Mouse (Mus musculus) ES-Bruce4 (cell line): ENCODE measurements around the gene Flt3l. TPM values are rescaled to one million over a fixed set of nuclear protein-coding genes. Genes with fewer than 3 reads are reported as not detected.
"Not testable (repeated sequence)": the region's sequence is repeated elsewhere in the genome, so short reads cannot be mapped to it uniquely, and the experiment has no call there.

Experiments
- H3K27ac ChIP-seq: 2 replicates; pipeline ENCODE4 v1.5.1; 2012; ENCODE audit warnings: low read length, inconsistent platforms; ENCODE audit not compliant: insufficient read depth
- H3K27me3 ChIP-seq: 2 replicates; pipeline ENCODE4 v1.6.1; 2012; ENCODE audit warnings: mild to moderate bottlenecking, low read length, inconsistent platforms; ENCODE audit not compliant: control insufficient read depth, poor library complexity, insufficient read depth, severe bottlenecking
- H3K36me3 ChIP-seq: 2 replicates; pipeline ENCODE4 v1.6.1; 2012; ENCODE audit warnings: inconsistent platforms, mild to moderate bottlenecking, low read length, moderate library complexity; ENCODE audit not compliant: control insufficient read depth, poor library complexity, insufficient read depth, severe bottlenecking
- H3K4me1 ChIP-seq: one replicate; pipeline ENCODE4 v1.8.1; 2011; ENCODE audit warnings: low read length; ENCODE audit not compliant: control insufficient read depth, insufficient read depth
- H3K4me3 ChIP-seq: 2 replicates; pipeline ENCODE4 v1.5.1; 2011; ENCODE audit warnings: low read depth, mild to moderate bottlenecking, low read length
- H3K9ac ChIP-seq: 2 replicates; pipeline ENCODE4 v1.6.1; 2012; ENCODE audit warnings: low read depth, mild to moderate bottlenecking, inconsistent platforms; ENCODE audit not compliant: poor library complexity, severe bottlenecking
- H3K9me3 ChIP-seq: replicated peaks from 2 replicates; pipeline ENCODE4 v1.6.1; 2012; ENCODE audit warnings: mild to moderate bottlenecking, low read length, inconsistent platforms; ENCODE audit not compliant: control insufficient read depth, poor library complexity, insufficient read depth, severe bottlenecking
- CTCF ChIP-seq: IDR thresholded peaks from one replicate; pipeline ENCODE4 v1.8.1; 2011; ENCODE audit warnings: low read depth, low read length
- EP300 ChIP-seq: IDR thresholded peaks from 2 replicates; pipeline ENCODE4 v1.6.1; 2011; ENCODE audit warnings: low read depth, low read length; ENCODE audit not compliant: insufficient read depth
- POLR2A ChIP-seq: IDR thresholded peaks from one replicate; pipeline ENCODE4 v1.8.1; 2011; ENCODE audit warnings: low read length; ENCODE audit not compliant: insufficient read depth
- polyA plus RNA-seq: library from polyadenylated mRNA; stranded (reverse); fragments of >200 nt; gene quantifications from 2 replicates; pipeline ENCODE4 v1.2.4, GENCODE M21; 2011; ENCODE audit warnings: low read depth; ENCODE audit not compliant: missing spikeins, insufficient read depth, insufficient read length

Gene Flt3l
- polyA plus RNA-seq, 1 experiment, result 3.0 TPM

- Histone ChIP-seq H3K27me3 (no peaks in the 10 kb centered on the region), H3K4me1 (no peaks in the 10 kb centered on the region), H3K36me3 (no peaks in the 10 kb centered on the region), H3K27ac (no peak overlapping the region), H3K9me3 (no peaks in the 10 kb centered on the region), H3K9ac (no peak overlapping the region), H3K4me3 (no peak overlapping the region)
- no peak for TF ChIP-seq CTCF
- TF ChIP-seq POLR2A, result no peak
- no peak for TF ChIP-seq EP300
Observed at GRCm38 (mm10) chr7:45156206-45156605, 20.0 kb upstream of the Flt3l start.

GRCm38 (mm10) chr7:45155590-45155989 is 19.4 kb upstream of the Flt3l start:
- Histone ChIP-seq H3K4me1 (peaks cover 4% of the 10 kb centered on the region), H3K4me3 (peak overlapping the region; percentile 7; the same call in 1 of the 2 replicates), H3K9me3 (no peaks in the 10 kb centered on the region), H3K27me3 (no peaks in the 10 kb centered on the region), H3K27ac (peak overlapping the region; percentile 11; the same call in 1 of the 2 replicates), H3K36me3 (no peaks in the 10 kb centered on the region), H3K9ac (no peak overlapping the region)
- TF ChIP-seq EP300 (no peak), CTCF (no peak), POLR2A (no peak)

- H3K4me1 ChIP-seq, result peaks cover 5% of the 10 kb centered on the region
- no peak overlapping the region; the same call in 1 of the 2 replicates for H3K9ac ChIP-seq
- no peak for TF ChIP-seq POLR2A
- TF ChIP-seq EP300, result no peak
- TF ChIP-seq CTCF, result peak; percentile 80
- peak overlapping the region; percentile 56 for H3K4me3 ChIP-seq
- no peaks in the 10 kb centered on the region for H3K9me3 ChIP-seq
- peak overlapping the region; percentile 11; the same call in 1 of the 2 replicates for H3K27ac ChIP-seq
- no peaks in the 10 kb centered on the region for H3K27me3 ChIP-seq
- no peaks in the 10 kb centered on the region for H3K36me3 ChIP-seq
Observed at GRCm38 (mm10) chr7:45154993-45155514, 18.8 kb upstream of the Flt3l start.

- H3K36me3 ChIP-seq, result no peaks in the 10 kb centered on the region
- TF ChIP-seq EP300 (peak; percentile 63; the same call in 1 of the 2 replicates), POLR2A (peak; percentile 72), CTCF (no peak)
Observed at GRCm38 (mm10) chr7:45154096-45154992, 18.1 kb upstream of the Flt3l start, which contains the start of the genes Pih1d1 and Aldh16a1. Gene Pih1d1, plus strand, starts transcription at chr7:45154303. Gene Aldh16a1, minus strand, starts transcription at chr7:45154584.

GRCm38 (mm10) chr7:45153586-45153985 is 17.4 kb upstream of the Flt3l start:
- H3K36me3 ChIP-seq, result no peaks in the 10 kb centered on the region
- peak overlapping the region; percentile 85 for H3K27ac ChIP-seq
- H3K9ac ChIP-seq, result peak overlapping the region; percentile 91
- H3K9me3 ChIP-seq, result no peaks in the 10 kb centered on the region
- H3K27me3 ChIP-seq, result no peaks in the 10 kb centered on the region
- peak overlapping the region; percentile 75 for H3K4me3 ChIP-seq
- H3K4me1 ChIP-seq, result peaks cover 5% of the 10 kb centered on the region
- TF ChIP-seq EP300 (no peak), POLR2A (no peak), CTCF (no peak)

More at GRCm38 (mm10) chr7:45154096-45154992, 18.1 kb upstream of the Flt3l start, which contains the start of the genes Pih1d1 and Aldh16a1:
- Histone ChIP-seq H3K9me3 (no peaks in the 10 kb centered on the region), H3K4me3 (peak within 1 kb of the TSS; percentile 75), H3K4me1 (peaks cover 5% of the 10 kb centered on the region), H3K9ac (peak within 1 kb of the TSS; percentile 91), H3K27ac (peak within 1 kb of the TSS; percentile 85), H3K27me3 (no peaks in the 10 kb centered on the region)

- not testable (repeated sequence) for H3K4me3 ChIP-seq
- H3K9ac ChIP-seq, result peak overlapping the region; percentile 91
Observed at GRCm38 (mm10) chr7:45153052-45153451, 16.8 kb upstream of the Flt3l start.

More at GRCm38 (mm10) chr7:45153052-45153451, 16.8 kb upstream of the Flt3l start:
- not testable (repeated sequence) for H3K4me1 ChIP-seq, H3K27me3 ChIP-seq, H3K27ac ChIP-seq, H3K9me3 ChIP-seq, H3K36me3 ChIP-seq
